Mouse (Mus musculus): Measurements from ENCODE around the gene Hdhd5. TPM values are rescaled to one million over a fixed set of nuclear protein-coding genes. Genes with fewer than 3 reads are reported as not detected.

Hdhd5 gene
- polyA plus RNA-seq, 1 experiment from 2014 or later, result 15.9 TPM

DNA sequence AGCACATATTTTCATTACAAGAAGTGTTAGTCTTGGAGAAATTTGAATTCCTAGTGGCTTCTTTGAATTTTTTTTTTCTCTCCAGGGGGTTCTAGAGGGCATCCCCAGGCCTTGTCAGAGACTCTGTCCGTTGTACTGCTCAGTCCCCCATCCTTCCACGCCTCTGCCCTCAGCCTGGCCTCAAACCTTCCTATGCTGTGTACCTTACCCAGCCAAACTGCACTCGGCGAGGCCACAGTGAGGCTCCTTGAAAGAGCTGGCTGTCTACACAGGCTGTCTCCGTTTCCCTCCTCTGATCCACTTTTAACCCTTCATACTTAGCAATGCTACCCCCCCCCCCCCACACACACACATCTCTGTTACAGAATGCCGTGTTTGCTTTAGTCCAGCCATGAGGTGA, 68.9 kb downstream of the Hdhd5 start:
- no peaks in the 10 kb centered on the region for H3K9me3 ChIP-seq (replicated peaks; ENCODE audit: low read length)
- DNase-seq (ENCODE audit: low spot score) (no peak), ATAC-seq (replicated peaks; ENCODE audit: low FRiP score, low read depth) (no peak)
- WGBS, result 50% methylated on average over 6 of the region's 6 CpGs
- H3K4me1 ChIP-seq (replicated peaks; ENCODE audit: insufficient read depth, low read length), result 0 out of 2 replicates have a peak, but pooled peaks cover 9% of the 10 kb centered on the region
- H3K4me2 ChIP-seq (ENCODE audit: low read length), result no peak overlapping the region
- H3K36me3 ChIP-seq (ENCODE audit: insufficient read depth, low read length), result no peaks in the 10 kb centered on the region
- TF ChIP-seq CTCF (IDR thresholded peaks at IDR 0.05; ENCODE audit: low read depth), result no peak
- H3K27me3 ChIP-seq (ENCODE audit: insufficient read depth, low read length), result no peaks in the 10 kb centered on the region
- no peak overlapping the region for H3K27ac ChIP-seq
- H3K4me3 ChIP-seq (replicated peaks; ENCODE audit: low read depth, low read length), result no peak overlapping the region
- no peak overlapping the region for H3K9ac ChIP-seq (ENCODE audit: low read depth, low read length)

DNA sequence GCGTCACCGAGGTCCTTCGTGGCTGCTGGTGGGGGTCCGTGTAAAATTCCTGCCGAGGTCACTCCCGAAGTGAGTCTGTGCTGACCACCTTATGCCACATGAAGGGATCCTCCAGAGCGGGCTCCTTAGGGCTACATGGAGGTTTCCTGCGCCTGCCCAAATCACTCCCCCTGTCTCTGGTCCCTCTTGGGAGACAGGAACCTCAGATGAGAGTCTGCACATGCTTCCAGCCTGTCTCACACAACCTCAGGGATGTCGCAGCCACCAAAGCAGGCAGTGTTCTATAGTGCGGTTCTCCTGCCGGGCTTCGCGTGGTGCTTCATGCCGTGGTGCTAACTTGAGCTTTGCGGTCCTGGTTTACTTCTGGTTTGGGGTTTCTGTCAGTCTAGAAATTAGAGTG, 69.9 kb downstream of the Hdhd5 start:
- Histone ChIP-seq H3K4me2 (ENCODE audit: low read length) (no peak overlapping the region), H3K27ac (no peak overlapping the region), H3K4me1 (replicated peaks; ENCODE audit: insufficient read depth, low read length) (0 out of 2 replicates have a peak, but pooled peaks cover 9% of the 10 kb centered on the region), H3K4me3 (replicated peaks; ENCODE audit: low read depth, low read length) (no peak overlapping the region), H3K9ac (ENCODE audit: low read depth, low read length) (no peak overlapping the region), H3K27me3 (ENCODE audit: insufficient read depth, low read length) (no peaks in the 10 kb centered on the region), H3K36me3 (ENCODE audit: insufficient read depth, low read length) (no peaks in the 10 kb centered on the region), H3K9me3 (replicated peaks; ENCODE audit: low read length) (no peaks in the 10 kb centered on the region)
- ATAC-seq (replicated peaks; ENCODE audit: low FRiP score, low read depth) (no peak), DNase-seq (ENCODE audit: low spot score) (no peak)
- no peak for TF ChIP-seq CTCF (IDR thresholded peaks at IDR 0.05; ENCODE audit: low read depth)
- 68% methylated on average over 15 of the region's 15 CpGs for WGBS

Other genes starting within 250 kb of the Hdhd5 start
- gene D330020A13Rik, start 237.0 kb downstream of the Hdhd5 start, polyA plus RNA-seq (2015; fragmentation: Nextera tagmentation; extraction: Ambion mirVana), result 0.32 and 1.1 TPM in 2 replicates
- gene B4galnt3, start 236.8 kb downstream of the Hdhd5 start, polyA plus RNA-seq (2015; fragmentation: Nextera tagmentation; extraction: Ambion mirVana), result 2.1 and 2.5 TPM in 2 replicates
- gene Kdm5a, start 167.2 kb downstream of the Hdhd5 start, polyA plus RNA-seq (2015; fragmentation: Nextera tagmentation; extraction: Ambion mirVana), result 34.3 and 36.3 TPM in 2 replicates
- gene Ccdc77, start 166.9 kb downstream of the Hdhd5 start, polyA plus RNA-seq (2015; fragmentation: Nextera tagmentation; extraction: Ambion mirVana), result 16.9 and 17.5 TPM in 2 replicates
- 3.8 and 5.2 TPM in 2 replicates for gene Il17ra, start 68.1 kb downstream of the Hdhd5 start, polyA plus RNA-seq (2015; fragmentation: Nextera tagmentation; extraction: Ambion mirVana)
- gene Tmem121b, start 37.5 kb downstream of the Hdhd5 start, polyA plus RNA-seq (2015; fragmentation: Nextera tagmentation; extraction: Ambion mirVana), result 0.12 and 0.13 TPM in 2 replicates
- 3.3 and 3.6 TPM in 2 replicates for gene Cecr2, start 135.1 kb upstream of the Hdhd5 start, polyA plus RNA-seq (2015; fragmentation: Nextera tagmentation; extraction: Ambion mirVana)
- gene Slc25a18, start 242.3 kb upstream of the Hdhd5 start, polyA plus RNA-seq (2015; fragmentation: Nextera tagmentation; extraction: Ambion mirVana), result 0.11 TPM in 1 of 2 replicates, not detected in the other